Mouse (Mus musculus) hindbrain, embryonic 14.5 days (tissue): ENCODE data around the gene Igdcc3. TPM values are rescaled to one million over a fixed set of nuclear protein-coding genes. Genes with fewer than 3 reads are reported as not detected.

ENCODE experiments used
- ATAC-seq: fragments of 200-750 bp; cut with Nextera tagmentation; 2 replicates; pipeline ENCODE4 v1.8.0; 2017; ENCODE audit warnings: moderate number of reproducible peaks, mild to moderate bottlenecking, moderate TSS enrichment, moderate library complexity; ENCODE audit not compliant: low FRiP score
- DNase-seq: peaks from one replicate; pipeline ENCODE4 v3.0.0-alpha.2; 2015; ENCODE audit warnings: low spot score
- H3K27ac ChIP-seq: fragments of 300-500 bp; sonication (generic); 2 replicates; pipeline ENCODE4 v1.5.1; 2014; ENCODE audit warnings: mild to moderate bottlenecking, moderate library complexity
- H3K27me3 ChIP-seq: fragments of 300-500 bp; sonication (generic); 2 replicates; pipeline ENCODE4 v1.6.1; 2014; ENCODE audit warnings: mild to moderate bottlenecking, low read length, mixed read lengths; ENCODE audit not compliant: control insufficient read depth, insufficient read depth
- H3K36me3 ChIP-seq: fragments of 300-500 bp; sonication (generic); replicated peaks from 2 replicates; pipeline ENCODE4 v1.6.1; 2014; ENCODE audit not compliant: control insufficient read depth, insufficient read depth
- H3K4me1 ChIP-seq: fragments of 300-500 bp; sonication (generic); replicated peaks from 2 replicates; pipeline ENCODE4 v1.6.1; 2014; ENCODE audit warnings: antibody characterized with exemption, low read length, mixed read lengths; ENCODE audit not compliant: control insufficient read depth, insufficient read depth
- H3K4me2 ChIP-seq: fragments of 300-500 bp; sonication (generic); replicated peaks from 2 replicates; pipeline ENCODE4 v1.6.1; 2014; ENCODE audit warnings: mild to moderate bottlenecking, moderate library complexity
- H3K4me3 ChIP-seq: fragments of 300-500 bp; sonication (generic); replicated peaks from 2 replicates; pipeline ENCODE4 v1.5.1; 2014; ENCODE audit warnings: mild to moderate bottlenecking, low read length
- H3K9ac ChIP-seq: fragments of 300-500 bp; sonication (generic); 2 replicates; pipeline ENCODE4 v1.6.1; 2014
- H3K9me3 ChIP-seq: fragments of 300-500 bp; sonication (generic); 2 replicates; pipeline ENCODE4 v1.6.1; 2016; ENCODE audit warnings: low read length; ENCODE audit not compliant: control insufficient read depth
- WGBS: fragments of 180-500 bp; shearing (Covaris S2); extraction: QIAGEN DNeasy Blood & Tissue Kit; methylation state at CpG from one replicate; pipeline ENCODE4 v1.1.7; 2014; 5-methylcytosine and 5-hydroxymethylcytosine counted together
- polyA plus RNA-seq: library from polyadenylated mRNA; unstranded; fragments of >200 nt; fragmentation: Nextera tagmentation; extraction: Ambion mirVana; gene quantifications from 2 replicates; pipeline ENCODE4 v1.2.1, GENCODE M21; 2014

Igdcc3 gene
- polyA plus RNA-seq, 1 experiment from 2014 or later = 10.5 TPM

DNA sequence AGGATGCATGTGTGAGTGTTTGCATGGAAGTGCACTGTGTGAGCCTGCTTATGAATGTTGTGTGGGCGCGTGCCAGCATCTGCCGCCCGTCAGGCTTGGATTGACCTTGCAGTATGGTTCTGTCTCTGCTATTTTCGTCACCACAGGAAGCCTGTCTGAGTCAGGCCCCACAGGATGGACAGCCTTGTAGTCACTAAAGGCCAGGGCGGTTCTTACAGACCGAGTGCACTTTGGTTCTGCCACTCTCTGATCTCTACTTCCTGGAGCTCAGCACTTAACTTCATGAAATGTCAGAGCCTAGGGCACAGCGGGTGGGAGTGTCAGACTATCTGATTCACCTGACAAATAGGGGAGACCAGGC lies 54.6 kb downstream of the Igdcc3 start:
- Histone ChIP-seq H3K4me2 (no peak overlapping the region), H3K4me3 (no peak overlapping the region), H3K27me3 (no peaks in the 10 kb centered on the region), H3K36me3 (no peaks in the 10 kb centered on the region), H3K27ac (peak overlapping the region; percentile 86), H3K9me3 (no peaks in the 10 kb centered on the region), H3K4me1 (peaks cover 22% of the 10 kb centered on the region; the same call in 1 of the 2 replicates), H3K9ac (peak overlapping the region; percentile 22; the same call in 1 of the 2 replicates)
- ATAC-seq = no peak
- DNase-seq = no peak
- 41% methylated on average over 8 of the region's 8 CpGs for WGBS

DNA sequence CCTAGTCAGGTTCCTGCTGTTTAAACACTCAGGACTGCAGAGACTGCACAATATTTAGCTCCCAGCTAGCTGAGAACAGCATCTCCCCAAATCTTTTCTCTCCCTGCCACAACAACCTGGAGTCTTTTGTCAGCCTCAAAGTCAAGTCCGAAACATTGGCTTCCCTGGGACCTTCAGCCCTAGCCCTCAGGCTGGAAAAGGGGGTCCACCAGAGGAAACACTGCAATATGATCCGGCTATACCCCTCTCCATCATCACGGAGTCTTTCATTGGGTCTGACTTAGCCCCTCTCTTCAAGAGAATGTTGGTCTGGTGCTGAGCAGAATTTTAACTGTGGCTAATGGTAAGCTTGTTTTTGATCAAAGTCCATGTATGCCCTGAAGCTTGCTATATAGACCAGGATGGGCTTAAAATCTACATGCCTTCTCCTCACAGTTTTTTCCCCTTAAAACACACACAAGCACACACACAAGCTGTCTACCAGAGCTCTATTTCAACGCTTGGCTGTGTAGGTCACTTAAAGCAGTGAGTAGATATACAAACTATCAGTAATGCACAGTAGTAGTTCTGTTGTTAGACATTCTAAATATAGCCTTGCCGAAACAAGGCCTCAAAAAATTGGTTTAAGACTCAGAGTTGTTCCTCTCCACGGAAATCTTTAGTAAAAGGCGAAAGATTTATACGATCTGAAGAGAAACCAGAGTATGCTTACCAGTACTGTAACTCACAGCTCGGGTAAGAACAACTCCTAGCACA lies 55.2 kb downstream of the Igdcc3 start:
- H3K9ac ChIP-seq = peak overlapping the region; percentile 35
- no peaks in the 10 kb centered on the region for H3K9me3 ChIP-seq
- DNase-seq = peak; percentile 75
- H3K4me3 ChIP-seq = no peak overlapping the region
- peak overlapping the region; percentile 41 for H3K4me2 ChIP-seq
- ATAC-seq = peak; percentile 82
- H3K27me3 ChIP-seq = no peaks in the 10 kb centered on the region
- H3K4me1 ChIP-seq = peaks cover 22% of the 10 kb centered on the region; the same call in 1 of the 2 replicates
- H3K27ac ChIP-seq = peak overlapping the region; percentile 86
- H3K36me3 ChIP-seq = no peaks in the 10 kb centered on the region
- WGBS = 7% methylated on average over 9 of the region's 9 CpGs

DNA sequence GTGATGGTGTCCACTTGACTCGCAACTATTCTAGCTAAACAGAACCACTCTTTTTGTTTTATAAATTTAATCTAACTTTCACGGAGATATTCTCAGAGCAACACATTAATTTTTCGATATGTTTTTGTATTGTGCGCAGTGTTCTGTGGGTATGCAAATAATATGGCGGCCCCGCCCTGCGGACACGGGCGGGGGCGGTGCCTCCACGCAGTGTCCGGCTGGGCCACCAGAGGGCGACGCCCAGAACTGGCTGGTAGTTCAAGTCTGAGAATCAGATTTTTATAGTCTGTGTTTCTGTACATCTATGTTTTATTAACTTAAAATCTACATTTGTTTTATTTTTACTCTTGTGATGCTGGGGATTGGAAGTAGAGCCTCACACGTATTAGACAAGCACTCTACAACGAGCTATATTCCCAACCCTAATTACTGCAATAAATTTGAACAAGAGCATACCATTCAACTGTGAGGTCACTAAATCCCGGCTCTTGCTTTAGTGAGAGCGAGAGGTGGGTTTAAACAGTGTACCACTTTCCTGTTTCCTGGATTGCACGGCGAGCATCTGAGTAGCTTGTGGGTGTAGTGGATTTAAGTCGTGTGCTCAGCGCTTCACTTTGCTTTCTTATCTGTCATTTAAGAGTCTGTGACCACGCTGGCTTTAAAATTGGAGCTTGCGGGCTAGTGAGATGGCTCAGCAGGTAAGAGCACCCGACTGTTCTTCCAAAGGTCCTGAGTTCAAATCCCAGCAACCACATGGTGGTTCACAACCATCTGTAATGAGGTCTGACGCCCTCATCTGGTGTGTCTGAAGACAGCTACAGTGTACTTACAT lies 56.0 kb downstream of the Igdcc3 start:
- WGBS = 23% methylated on average over 26 of the region's 26 CpGs
- no peaks in the 10 kb centered on the region for H3K27me3 ChIP-seq
- DNase-seq (peak; percentile 94), ATAC-seq (peak; percentile 81)
- peaks cover 19% of the 10 kb centered on the region; the same call in 1 of the 2 replicates for H3K4me1 ChIP-seq
- peak overlapping the region; percentile 41 for H3K4me2 ChIP-seq
- H3K9me3 ChIP-seq = no peaks in the 10 kb centered on the region
- H3K4me3 ChIP-seq = no peak overlapping the region
- no peaks in the 10 kb centered on the region for H3K36me3 ChIP-seq
- peak overlapping the region; percentile 86 for H3K27ac ChIP-seq
- peak overlapping the region; percentile 35 for H3K9ac ChIP-seq

DNA sequence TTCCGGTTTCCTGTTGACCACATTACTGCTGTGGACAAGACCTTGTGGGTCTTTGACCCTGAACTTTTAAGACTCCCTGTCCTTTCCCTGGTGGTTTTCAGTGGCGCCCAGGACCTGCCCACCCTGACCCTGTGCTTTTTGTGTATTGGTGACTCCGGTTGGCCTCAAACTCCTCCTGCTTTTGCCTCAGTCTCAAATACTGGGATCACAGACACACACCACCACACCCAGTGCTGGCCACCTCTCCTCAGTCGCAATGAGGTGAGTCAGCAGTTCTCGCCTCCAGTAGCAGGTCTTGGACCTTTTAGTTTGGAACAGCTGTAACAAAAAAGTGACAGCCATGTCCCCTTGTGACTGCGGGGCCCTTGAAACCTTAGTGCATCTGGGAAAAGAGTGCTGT lies 56.8 kb downstream of the Igdcc3 start:
- 86% methylated on average over 6 of the region's 6 CpGs for WGBS
- H3K27me3 ChIP-seq = no peaks in the 10 kb centered on the region
- no peaks in the 10 kb centered on the region for H3K36me3 ChIP-seq
- H3K4me2 ChIP-seq = no peak overlapping the region
- H3K9me3 ChIP-seq = no peaks in the 10 kb centered on the region
- no peak overlapping the region for H3K4me3 ChIP-seq
- DNase-seq (no peak), ATAC-seq (no peak)
- no peak overlapping the region for H3K9ac ChIP-seq
- no peak overlapping the region for H3K27ac ChIP-seq
- peaks cover 19% of the 10 kb centered on the region; the same call in 1 of the 2 replicates for H3K4me1 ChIP-seq

GRCm38 (mm10) chr9:65199723-65200122 lies 58.7 kb downstream of the Igdcc3 start:
- H3K27me3 ChIP-seq = no peaks in the 10 kb centered on the region
- H3K9me3 ChIP-seq = no peaks in the 10 kb centered on the region
- no peak overlapping the region for H3K9ac ChIP-seq
- DNase-seq (no peak), ATAC-seq (no peak)
- no peak overlapping the region for H3K4me2 ChIP-seq
- H3K36me3 ChIP-seq = no peaks in the 10 kb centered on the region
- 61% methylated on average over 7 of the region's 7 CpGs for whole genome bisulfite sequencing
- no peak overlapping the region for H3K27ac ChIP-seq
- H3K4me1 ChIP-seq = peaks cover 19% of the 10 kb centered on the region; the same call in 1 of the 2 replicates
- no peak overlapping the region for H3K4me3 ChIP-seq

DNA sequence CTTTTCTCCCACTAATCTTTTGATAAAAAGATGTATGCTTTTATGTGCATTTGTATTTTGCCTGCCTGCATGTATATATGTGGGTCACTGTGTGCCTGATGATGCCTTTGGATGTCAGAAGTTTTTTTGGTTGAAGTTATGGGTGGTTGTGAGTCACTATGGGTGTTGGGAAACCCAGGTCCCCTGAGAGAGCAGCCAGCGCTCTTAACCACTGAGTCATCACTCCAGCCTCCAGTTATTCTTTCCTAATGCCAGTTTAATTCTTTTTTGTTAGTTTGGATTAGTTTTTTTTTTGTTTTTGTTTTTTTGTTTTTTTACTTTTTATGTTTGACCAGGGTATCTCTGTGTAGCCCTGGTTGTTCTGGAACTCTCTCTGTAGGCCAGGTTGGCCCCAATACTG lies 59.6 kb downstream of the Igdcc3 start:
- no peak overlapping the region for H3K4me2 ChIP-seq
- ATAC-seq = no peak
- H3K9ac ChIP-seq = no peak overlapping the region
- no peaks in the 10 kb centered on the region for H3K27me3 ChIP-seq
- DNase-seq = no peak
- no peaks in the 10 kb centered on the region for H3K9me3 ChIP-seq
- 80% methylated on average over 1 of the region's 1 CpGs for WGBS
- H3K27ac ChIP-seq = peak overlapping the region; percentile 95; the same call in 1 of the 2 replicates
- peaks cover 10% of the 10 kb centered on the region; the same call in 1 of the 2 replicates for H3K4me1 ChIP-seq
- no peak overlapping the region for H3K4me3 ChIP-seq
- H3K36me3 ChIP-seq = no peaks in the 10 kb centered on the region

GRCm38 (mm10) chr9:65201021-65201380 lies 60.0 kb downstream of the Igdcc3 start:
- WGBS = 51% methylated on average over 3 of the region's 3 CpGs
- ATAC-seq (no peak), DNase-seq (no peak)

DNA sequence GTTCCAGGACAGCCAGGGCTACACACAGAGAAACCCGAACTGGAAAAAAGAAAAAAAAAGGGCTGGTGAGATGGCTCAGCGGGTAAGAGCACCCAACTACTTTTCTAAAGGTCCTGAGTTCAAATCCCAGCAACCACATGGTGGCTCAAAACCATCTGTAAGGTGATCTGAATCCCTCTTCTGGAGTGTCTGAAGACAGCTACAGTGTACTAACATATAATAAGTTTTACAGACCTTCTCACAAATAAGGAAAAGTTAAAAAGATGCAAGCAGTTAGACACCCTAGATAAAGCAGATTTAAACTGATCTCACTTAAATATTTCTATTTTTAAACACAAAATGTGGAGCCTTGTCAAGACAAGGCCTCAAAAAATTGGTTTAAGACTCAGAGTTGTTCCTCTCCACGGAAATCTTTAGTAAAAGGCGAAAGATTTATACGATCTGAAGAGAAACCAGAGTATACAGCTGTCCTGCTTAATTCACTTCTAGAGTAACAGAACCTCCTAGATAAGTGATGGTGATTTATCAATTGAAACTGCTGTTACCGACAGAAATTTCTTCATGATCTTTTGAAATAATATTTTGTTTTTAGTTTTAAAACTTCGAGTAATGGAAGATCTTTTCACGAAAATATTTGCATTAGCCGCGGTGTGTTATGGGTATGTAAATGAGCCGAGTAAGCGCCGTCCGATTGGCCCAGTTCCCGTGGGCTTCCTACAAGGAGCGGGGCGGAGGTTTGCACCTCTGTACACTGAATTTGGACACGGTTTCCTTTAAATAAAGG lies 60.6 kb downstream of the Igdcc3 start:
- peak overlapping the region; percentile 70 for H3K9ac ChIP-seq
- WGBS = under 1% methylated on average over 18 of the region's 18 CpGs
- H3K9me3 ChIP-seq = no peaks in the 10 kb centered on the region
- peak overlapping the region; percentile 95 for H3K27ac ChIP-seq
- ATAC-seq (peak; percentile 90), DNase-seq (peak; percentile 97)
- H3K4me2 ChIP-seq = peak overlapping the region; percentile 66
- H3K4me3 ChIP-seq = peak overlapping the region; percentile 38
- no peaks in the 10 kb centered on the region for H3K36me3 ChIP-seq
- H3K4me1 ChIP-seq = peaks cover 4% of the 10 kb centered on the region; the same call in 1 of the 2 replicates
- no peaks in the 10 kb centered on the region for H3K27me3 ChIP-seq

More at GRCm38 (mm10) chr9:65201021-65201380, 60.0 kb downstream of the Igdcc3 start:
- H3K4me1 ChIP-seq = peaks cover 6% of the 10 kb centered on the region; the same call in 1 of the 2 replicates
- no peaks in the 10 kb centered on the region for H3K36me3 ChIP-seq
- H3K27ac ChIP-seq = peak overlapping the region; percentile 95
- no peaks in the 10 kb centered on the region for H3K9me3 ChIP-seq
- no peaks in the 10 kb centered on the region for H3K27me3 ChIP-seq
- no peak overlapping the region for H3K4me3 ChIP-seq
- no peak overlapping the region for H3K4me2 ChIP-seq
- H3K9ac ChIP-seq = no peak overlapping the region
